Mouse (Mus musculus): ENCODE measurements around the gene Nrsn2.

DNA sequence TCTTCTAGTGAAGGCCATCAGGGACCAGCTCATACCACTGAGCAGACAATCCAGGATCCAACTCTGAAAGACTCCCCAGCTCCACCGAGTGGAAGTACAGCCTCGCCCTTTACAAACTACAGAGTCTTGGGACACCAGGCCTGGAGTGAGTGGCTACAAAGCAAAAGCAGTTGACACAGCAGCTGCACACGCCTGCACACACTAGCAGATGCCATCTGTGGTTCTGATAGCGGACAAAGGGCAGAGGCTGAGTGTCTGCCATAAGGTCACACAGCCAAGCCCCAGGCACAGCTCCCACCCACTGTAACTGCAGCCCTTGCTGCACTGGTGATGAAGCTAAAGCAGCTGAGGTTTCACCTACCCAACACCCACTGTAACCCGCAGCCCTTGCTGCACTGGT lies 54.9 kb downstream of the Nrsn2 start:
- TF ChIP-seq FLI1 (IDR thresholded peaks at IDR 0.05; ENCODE audit: low read length) (no peak), GATA1 (IDR thresholded peaks at IDR 0.05; ENCODE audit: borderline replicate concordance, low read length) (no peak)

All from megakaryocyte, embryonic 14.5 days (primary cell).